Comparison of ENCODE assay signal across 22 mouse cellular contexts in the genomic region with DNA sequence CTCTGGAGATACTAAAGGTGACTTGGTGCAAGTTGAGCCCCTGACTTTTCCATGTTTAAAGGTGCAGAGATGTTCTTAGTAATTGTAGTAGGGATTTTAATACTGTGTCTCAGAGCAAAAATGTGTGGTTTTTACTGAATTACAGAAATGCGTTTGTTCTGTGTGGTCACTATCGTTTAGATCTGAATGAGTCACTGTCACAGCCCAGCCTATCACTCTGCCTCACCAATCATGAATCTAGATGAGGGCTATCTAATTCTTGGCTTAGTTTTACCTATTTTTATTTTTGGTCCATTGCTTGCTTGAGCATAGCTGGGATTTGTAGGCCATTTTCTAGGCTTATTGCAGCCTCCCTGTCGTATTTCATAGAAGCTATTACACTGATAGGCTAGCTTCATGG. TPM values are rescaled to one million over a fixed set of nuclear protein-coding genes. Genes with fewer than 3 reads are reported as not detected.
DNase-seq lines count a peak whose midpoint lies in the region; ATAC-seq and TF ChIP-seq lines count a peak whose summit lies in the region.
"Had no signal": no experiment of that assay in that cellular context is flagged by ENCODE, and none has a peak within 500 bp of the region (broad histone marks: within the 10 kb centered on the region; RNA-seq: fewer than 3 reads in every experiment).

No protein-coding gene starts in this region.

- H3K27ac ChIP-seq in midbrain, embryonic 10.5 days (replicated peaks): no peak overlapping the region

- TF ChIP-seq POLR2A in myocyte (IDR thresholded peaks at IDR 0.05; ENCODE audit: insufficient read length, low read depth): no peak

- peaks cover 8% of the 10 kb centered on the region for H3K36me3 ChIP-seq in myocyte (ENCODE audit: control insufficient read depth, insufficient read depth)
- H3K36me3 ChIP-seq in midbrain, embryonic 10.5 days: peaks cover 41% of the 10 kb centered on the region

- H3K27me3 ChIP-seq in Patski (no peaks in the 10 kb centered on the region), myocyte (ENCODE audit: control insufficient read depth, insufficient read depth, insufficient read length) (no peaks in the 10 kb centered on the region)
- no peaks in the 10 kb centered on the region for H3K27me3 ChIP-seq in midbrain, embryonic 10.5 days (ENCODE audit: low read depth, poor library complexity, severe bottlenecking)
- H3K27me3 ChIP-seq: CH12.LX had no signal

- no peak for TF ChIP-seq CTCF in Patski (IDR thresholded peaks at IDR 0.05)

- ATAC-seq in Patski: peak; percentile 51
- ATAC-seq: activated CD4-positive, CD25-positive, alpha-beta regulatory T cell, adult 4 months; CD4-positive, CD25-positive, alpha-beta regulatory T cell, adult 4 months had no signal

- H3K79me2 ChIP-seq in myocyte (ENCODE audit: control insufficient read depth, insufficient read depth): peaks cover 14% of the 10 kb centered on the region

- CTCF ChIA-PET in Patski (lab: Charles Lee): interaction anchor here (0.7 to 1.1 kb wide), 2 partner anchors 8 to 93 kb away, joined by 3 to 4 read pairs; no protein-coding TSS in a partner anchor

- in situ Hi-C loops in Patski (cut with MboI; ENCODE audit: low pct_unique_long_range_greater_than_20kb): no loop called here

- DNase-seq in 416B (ENCODE audit: low read depth) (peak; percentile 61), Patski (ENCODE audit: low read depth, low spot score) (no peak)
- no peak for DNase-seq in midbrain, embryonic 10.5 days (ENCODE audit: low spot score)
- DNase-seq in urinary bladder, adult 2 months (ENCODE audit: low spot score): no peak
- no peak for DNase-seq in frontal cortex, postnatal 25 days (ENCODE audit: low spot score in 2 of 2)
- DNase-seq: adrenal gland, adult 2 months; adrenal gland, adult 8-10 months; adrenal gland, postnatal 10 days; adrenal gland, postnatal 14 days; adrenal gland, postnatal 25 days; adrenal gland, postnatal 36 days; B cell, adult 2 months; cerebellum, adult 11 months; cerebellum, adult 11-12 months; cerebellum, adult 18-20 months; cerebellum, adult 2 months; cerebellum, adult 8-10 months had no signal

- peak overlapping the region; percentile 24 for H3K4me2 ChIP-seq in myocyte (ENCODE audit: low read depth)

- WGBS in midbrain, embryonic 10.5 days: 93% methylated on average over 3 of the region's 3 CpGs

- POLR2A ChIA-PET in Patski (lab: Charles Lee): no interaction called here

- H3K4me3 ChIP-seq in myocyte: no peak overlapping the region
- H3K4me3 ChIP-seq in midbrain, embryonic 10.5 days: no peak overlapping the region

- no peaks in the 10 kb centered on the region for H3K4me1 ChIP-seq in midbrain, embryonic 10.5 days

- no peaks in the 10 kb centered on the region for H3K9me3 ChIP-seq in midbrain, embryonic 10.5 days (replicated peaks)
- H3K9me3 ChIP-seq: G1E had no signal

- no peak overlapping the region for H3ac ChIP-seq in myocyte (ENCODE audit: control insufficient read depth, insufficient read length)

TF ChIP-seq in myocyte, 11 proteins besides CTCF, POLR2A, EP300 and RAD21:
- no peak for TF ChIP-seq USF1 (IDR thresholded peaks at IDR 0.05; ENCODE audit: low read depth)
- no peak for TF ChIP-seq E2F4 (IDR thresholded peaks at IDR 0.05; ENCODE audit: insufficient read depth)
- no peak for TF ChIP-seq SRF (IDR thresholded peaks at IDR 0.05; ENCODE audit: control insufficient read depth, insufficient read length, low read depth)
- TF ChIP-seq CEBPB (IDR thresholded peaks at IDR 0.05; ENCODE audit: insufficient read depth, poor library complexity, severe bottlenecking): no peak
- TF ChIP-seq REST (IDR thresholded peaks at IDR 0.05; ENCODE audit: insufficient read depth, insufficient read length): no peak
- TF ChIP-seq POLR2AphosphoS2 (IDR thresholded peaks at IDR 0.05; ENCODE audit: insufficient read length, low read depth): no peak
- no peak for TF ChIP-seq MYOD1 (IDR thresholded peaks at IDR 0.05; ENCODE audit: control insufficient read depth in 1 of 3, insufficient read length in 2 of 3, low read depth in 2 of 3)
- TF ChIP-seq TCF12 (IDR thresholded peaks at IDR 0.05; ENCODE audit: insufficient read depth, poor library complexity, severe bottlenecking): no peak
- no peak for TF ChIP-seq TCF3 (IDR thresholded peaks at IDR 0.05; ENCODE audit: insufficient read length, low read depth)
TF ChIP-seq in myocyte: peak in this region for 0.

RNA-seq across cellular contexts. Expression of a gene that starts 19.9 kb away (rescaled TPM):
- polyA plus RNA-seq in Patski (2021) (15.9 TPM), myocyte (2012; fragmentation: generic; extraction: Trizol) (5.3 TPM)
- 25.7 and 28.0 TPM in 2 replicates for polyA plus RNA-seq in midbrain, embryonic 10.5 days (2016; fragmentation: Nextera tagmentation; extraction: Ambion mirVana)
- polyA plus RNA-seq in urinary bladder, adult 2 months (2012; rRNA removed): 12.6 and 14.3 TPM in 2 replicates

RNA-seq across cellular contexts. Expression of a gene that starts 19.9 kb away (rescaled TPM):
- polyA plus RNA-seq in Patski (2021) (1.7 TPM), myocyte (2012; fragmentation: generic; extraction: Trizol) (0.05 TPM)
- 0.93 and 1.8 TPM in 2 replicates for polyA plus RNA-seq in midbrain, embryonic 10.5 days (2016; fragmentation: Nextera tagmentation; extraction: Ambion mirVana)
- 0.18 TPM in 1 of 2 replicates, not detected in the other for polyA plus RNA-seq in urinary bladder, adult 2 months (2012; rRNA removed)
- polyA plus RNA-seq: CD4-positive, CD25-positive, alpha-beta regulatory T cell, adult 4 months; G1E had no signal
